Mouse (Mus musculus) WW6 (cell line): Measurements from ENCODE around the gene Ahsg.
A peak's percentile ranks its signal among the peaks of the same experiment; 100 is the strongest.

Source experiments
- DNase-seq: peaks from one replicate; pipeline ENCODE4 v3.0.0-alpha.2; 2013; ENCODE audit warnings: low read depth, low spot score

Gene Ahsg

GRCm38 (mm10) chr16:22886726-22887125 lies 4.4 kb upstream of the Ahsg start:
- DNase-seq, result no peak

DNA sequence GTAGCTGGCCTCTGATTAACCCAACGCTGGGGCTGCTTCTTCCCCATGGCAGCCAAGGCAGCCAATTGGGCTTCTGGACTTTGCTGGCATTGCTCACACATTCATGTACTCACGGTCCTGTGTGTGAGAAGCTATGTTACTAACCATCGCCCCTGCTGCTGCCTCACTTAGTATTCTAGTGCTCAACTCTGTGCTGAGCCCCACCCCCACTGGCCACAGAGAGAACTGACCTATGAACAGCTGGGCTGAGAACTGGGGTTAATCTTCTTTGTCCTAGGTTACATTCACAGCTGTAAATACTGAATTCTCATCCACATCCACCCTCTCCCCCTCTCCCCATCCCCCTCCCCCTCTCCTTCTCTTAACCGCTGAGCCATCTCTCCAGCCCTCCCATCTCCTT lies 2.2 kb upstream of the Ahsg start:
- DNase-seq, result no peak

GRCm38 (mm10) chr16:22889716-22890115 lies 1.4 kb upstream of the Ahsg start:
- DNase-seq, result no peak

GRCm38 (mm10) chr16:22891733-22892154 lies 667 bp downstream of the Ahsg start:
- DNase-seq, result no peak

- DNase-seq, result no peak
These were observed 3.0 kb downstream of the Ahsg start for GRCm38 (mm10) chr16:22894095-22894494.

DNA sequence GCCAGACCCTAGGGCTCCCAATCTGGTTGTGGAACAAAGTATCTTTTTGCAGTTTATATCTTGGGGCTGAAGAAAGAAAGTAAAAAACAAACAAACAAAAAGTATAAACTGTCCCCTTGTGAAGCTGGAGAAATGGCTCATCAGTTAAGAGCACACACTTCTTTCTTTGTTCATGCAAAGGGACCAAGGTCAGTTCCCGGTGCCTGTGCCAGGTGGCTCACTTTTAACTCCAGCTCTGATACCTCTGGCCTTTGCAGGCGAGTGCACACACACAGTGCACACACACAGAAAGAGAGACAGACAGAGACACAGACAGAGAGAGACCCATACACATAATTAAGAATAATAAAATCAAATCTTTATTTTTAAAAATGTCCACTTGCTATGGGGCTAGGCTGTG lies 5.5 kb downstream of the Ahsg start:
- DNase-seq, result no peak

DNA sequence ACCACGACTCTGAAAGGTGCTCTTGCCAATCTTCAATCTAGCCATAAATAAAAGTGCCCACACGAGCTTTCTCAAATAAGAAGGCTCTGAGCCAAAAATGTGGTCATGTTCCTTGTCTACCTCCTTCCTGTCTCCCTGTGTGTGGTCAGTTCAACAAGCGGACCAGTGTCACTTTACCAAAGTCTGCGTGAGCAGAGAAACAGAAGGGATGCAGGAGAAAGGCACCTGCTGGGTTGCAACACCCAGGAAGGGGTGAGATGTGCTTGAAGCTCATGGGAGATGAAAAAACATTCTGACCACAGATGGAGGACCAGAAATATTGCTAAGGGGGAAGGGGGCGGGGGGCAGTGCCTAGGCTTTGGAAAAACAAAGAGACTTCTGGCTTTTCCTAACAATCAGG lies 8.3 kb downstream of the Ahsg start:
- no peak for DNase-seq

DNA sequence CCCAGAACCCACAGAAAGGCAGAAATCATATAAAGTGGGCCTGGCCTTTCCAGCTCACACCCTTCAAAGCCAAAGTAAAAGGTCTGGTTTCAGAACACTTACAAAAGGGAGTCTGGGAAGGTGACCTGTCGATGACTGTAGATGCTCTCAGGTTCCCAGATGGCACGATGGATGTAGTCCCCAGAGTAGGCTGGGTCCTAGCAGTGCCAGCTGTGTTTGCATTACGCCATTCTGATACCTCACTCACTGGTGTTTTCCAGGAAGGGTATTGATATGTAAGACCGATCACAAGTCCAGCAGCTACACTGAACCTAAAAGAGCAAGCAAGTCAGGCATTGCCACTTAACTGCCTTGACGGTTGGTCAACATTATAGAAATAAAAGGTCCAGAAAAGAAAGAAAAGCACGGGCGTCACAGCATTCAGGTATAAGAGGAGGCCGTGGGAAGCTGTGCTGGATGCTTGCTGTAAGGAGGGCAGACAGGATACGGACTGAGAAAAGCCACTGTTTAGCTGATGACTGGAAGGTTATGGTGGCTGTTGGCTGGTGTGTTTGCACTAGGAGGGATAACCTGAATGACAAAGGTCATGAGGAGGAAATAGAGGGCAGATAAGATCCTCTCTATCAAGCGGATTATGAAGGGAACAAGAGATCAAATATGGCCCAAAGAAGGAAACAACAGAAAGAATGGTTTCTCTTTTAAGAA lies 8.9 kb downstream of the Ahsg start:
- no peak for DNase-seq

GRCm38 (mm10) chr16:22901326-22901725 lies 10.2 kb downstream of the Ahsg start:
- DNase-seq, result no peak

DNA sequence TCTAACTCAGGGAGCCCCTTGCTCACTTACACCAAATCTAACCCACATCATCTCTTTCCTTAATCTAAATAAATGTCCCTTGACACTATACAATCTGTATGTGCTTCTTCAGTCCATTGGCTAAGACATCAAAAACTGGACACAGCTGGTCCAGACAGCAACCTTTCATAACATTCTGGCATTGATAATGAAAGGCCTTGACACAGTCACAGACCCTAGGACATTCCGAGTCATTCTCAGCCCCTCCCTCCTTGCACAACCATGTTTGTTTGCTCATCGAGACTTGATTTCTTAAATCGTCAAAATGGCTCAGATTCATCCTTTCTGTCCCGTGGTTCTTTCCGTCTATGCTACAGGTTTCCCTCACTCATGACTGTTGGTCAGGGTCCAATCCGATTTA lies 18.2 kb downstream of the Ahsg start:
- no peak for DNase-seq

GRCm38 (mm10) chr16:22911986-22912385 lies 20.9 kb downstream of the Ahsg start:
- no peak for DNase-seq

GRCm38 (mm10) chr16:22912886-22913285 lies 21.8 kb downstream of the Ahsg start:
- no peak for DNase-seq

DNA sequence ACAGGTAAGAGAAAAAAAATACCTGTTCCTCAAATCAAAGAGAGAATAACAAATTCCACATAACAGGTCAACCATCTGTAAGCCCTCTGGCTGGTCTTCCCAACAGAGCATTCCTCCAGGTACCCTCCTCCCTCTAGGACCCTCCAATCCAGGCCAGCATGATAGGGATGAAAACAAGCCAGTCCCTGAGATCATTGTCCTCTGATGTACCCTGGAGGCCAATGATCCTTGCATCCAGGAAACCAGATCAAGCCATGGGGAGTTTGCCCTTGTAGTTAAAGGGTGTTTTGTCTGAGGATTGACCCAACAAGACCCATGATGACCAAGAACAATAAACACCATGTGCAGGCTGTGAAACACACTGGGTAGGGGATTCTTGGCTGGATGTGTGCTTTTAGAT lies 23.2 kb downstream of the Ahsg start:
- no peak for DNase-seq

GRCm38 (mm10) chr16:22918034-22918433 lies 27.0 kb downstream of the Ahsg start, which contains the start of gene Fetub:
Fetub (plus strand) TSS chr16:22918334.
- no peak for DNase-seq

DNA sequence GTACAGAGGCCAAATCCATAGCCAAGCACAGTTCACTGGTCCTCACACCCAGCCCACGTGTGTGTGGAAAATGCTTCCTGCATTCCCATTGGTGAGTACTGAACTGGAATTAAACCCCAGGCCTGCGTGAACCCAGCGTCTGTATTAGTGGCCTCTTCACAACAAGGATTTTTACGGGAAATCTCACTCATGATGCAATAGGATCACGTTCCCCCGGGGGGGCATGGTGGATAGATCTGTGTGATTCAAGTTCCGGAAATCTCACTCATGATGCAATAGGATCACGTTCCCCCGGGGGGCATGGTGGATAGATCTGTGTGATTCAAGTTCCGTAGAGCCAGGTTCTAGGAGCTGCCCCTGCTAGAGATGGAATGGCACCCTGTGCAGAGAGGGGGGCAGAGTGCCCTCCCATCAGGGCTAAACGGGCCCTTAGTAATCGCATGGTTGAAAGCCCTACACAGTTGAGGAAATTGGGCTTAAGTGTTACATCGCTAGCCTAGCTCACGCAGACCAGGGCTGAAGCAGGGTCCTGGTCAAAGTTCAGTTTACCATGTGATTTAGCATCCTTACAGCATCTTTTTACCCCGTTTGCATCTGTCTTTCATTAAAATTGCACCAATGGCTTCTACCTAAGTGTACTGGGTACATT lies 27.7 kb downstream of the Ahsg start:
- DNase-seq, result no peak

DNA sequence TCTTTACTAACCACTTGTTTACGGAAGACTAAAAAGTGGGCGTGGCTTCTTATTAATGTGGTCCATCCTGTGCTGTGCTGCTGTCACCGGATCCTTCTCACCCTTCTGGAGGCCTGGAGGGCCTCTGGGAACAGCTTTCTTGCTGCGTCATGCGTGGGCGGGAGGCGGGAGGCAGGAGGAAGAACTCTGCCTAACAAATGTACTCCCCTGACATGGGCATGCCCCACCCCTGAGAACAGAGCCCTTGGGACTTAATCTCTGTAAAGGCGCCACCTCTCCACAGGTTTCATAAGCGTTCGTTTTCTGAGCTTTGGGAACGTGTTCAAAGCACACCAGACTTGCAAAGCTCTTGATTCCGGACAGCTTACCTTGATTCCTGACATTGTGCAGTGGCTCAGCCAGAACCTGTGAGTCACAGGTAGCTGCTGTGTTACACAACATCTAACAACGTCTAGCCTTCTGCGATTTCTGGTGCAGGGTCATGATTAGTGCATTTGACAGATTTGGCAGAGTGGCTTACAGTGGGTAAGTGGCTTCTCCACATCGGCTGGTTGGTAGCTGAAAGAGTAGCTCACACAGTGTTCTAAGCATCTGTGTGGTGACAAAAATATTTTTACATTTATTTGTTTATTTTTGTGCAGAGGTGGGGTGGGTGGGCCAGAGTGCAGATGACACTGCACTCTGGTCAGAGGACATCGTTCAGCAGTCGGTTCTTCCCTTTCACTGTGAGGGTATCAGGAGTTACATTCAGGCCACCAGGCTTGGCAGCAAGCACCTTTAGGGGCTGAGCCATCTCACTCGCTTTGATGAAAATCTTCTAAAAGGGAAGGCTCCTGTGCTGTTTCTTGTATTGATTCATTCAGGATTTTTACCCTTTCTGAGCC lies 29.1 kb downstream of the Ahsg start:
- DNase-seq, result peak; percentile 49

- DNase-seq, result no peak
These were observed 30.7 kb downstream of the Ahsg start for GRCm38 (mm10) chr16:22921761-22922160.

GRCm38 (mm10) chr16:22922433-22922832 lies 31.4 kb downstream of the Ahsg start:
- no peak for DNase-seq

DNA sequence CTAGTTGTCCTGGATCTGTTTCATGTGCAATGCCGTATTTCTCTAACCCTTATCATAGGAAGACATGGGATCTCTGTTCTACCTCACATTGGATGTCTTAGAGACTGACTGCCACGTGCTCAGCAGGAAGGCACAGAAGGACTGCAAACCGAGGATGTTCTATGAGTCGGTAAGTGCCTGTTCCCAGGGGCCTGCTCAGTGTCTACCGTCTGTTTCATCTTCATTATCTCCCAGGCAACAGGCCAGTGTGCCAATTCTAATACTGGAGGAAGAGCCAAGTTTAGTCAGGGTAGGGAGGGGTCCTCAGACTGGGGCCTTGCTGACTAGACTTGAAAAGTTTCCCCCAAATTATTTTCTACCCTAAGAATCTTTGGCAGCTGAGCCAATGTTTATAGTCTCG lies 38.5 kb downstream of the Ahsg start:
- DNase-seq, result no peak

DNA sequence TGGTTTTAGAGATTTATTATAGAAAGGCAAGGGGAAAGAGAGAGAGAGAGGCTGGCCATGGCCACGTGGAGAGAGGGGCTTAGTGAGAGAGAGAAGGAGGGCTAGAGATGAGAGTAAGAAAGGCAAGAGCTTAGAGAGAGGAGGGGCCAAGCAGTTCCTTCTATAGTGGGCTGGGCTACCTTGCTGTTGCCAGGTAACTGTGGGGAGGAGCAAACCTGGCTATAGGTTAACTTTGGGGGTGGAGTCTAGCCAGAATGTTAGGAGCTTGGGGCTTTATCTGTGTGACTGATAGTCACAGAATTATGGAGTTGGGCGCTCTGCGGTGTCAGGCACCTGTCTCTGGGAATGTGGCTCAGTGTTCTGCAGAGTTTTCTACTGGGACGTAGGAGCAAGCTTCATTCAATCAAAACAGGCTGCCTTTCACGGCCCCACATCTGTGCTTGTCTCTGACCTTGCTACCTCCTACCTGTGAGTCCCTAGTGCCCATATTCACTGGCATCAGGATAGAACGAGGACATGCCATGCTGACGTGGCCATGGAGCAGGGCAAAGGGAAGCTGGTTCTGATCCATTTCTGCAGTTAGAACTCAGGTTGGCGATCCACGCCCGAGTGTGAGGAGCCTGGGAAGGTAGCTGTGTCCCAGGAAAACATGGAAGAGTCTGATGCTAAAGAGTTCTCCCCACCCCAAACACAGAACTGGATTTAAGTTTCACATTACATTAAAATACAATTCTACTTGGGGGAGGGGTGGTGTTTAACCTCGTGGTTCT lies 40.5 kb downstream of the Ahsg start:
- no peak for DNase-seq

DNA sequence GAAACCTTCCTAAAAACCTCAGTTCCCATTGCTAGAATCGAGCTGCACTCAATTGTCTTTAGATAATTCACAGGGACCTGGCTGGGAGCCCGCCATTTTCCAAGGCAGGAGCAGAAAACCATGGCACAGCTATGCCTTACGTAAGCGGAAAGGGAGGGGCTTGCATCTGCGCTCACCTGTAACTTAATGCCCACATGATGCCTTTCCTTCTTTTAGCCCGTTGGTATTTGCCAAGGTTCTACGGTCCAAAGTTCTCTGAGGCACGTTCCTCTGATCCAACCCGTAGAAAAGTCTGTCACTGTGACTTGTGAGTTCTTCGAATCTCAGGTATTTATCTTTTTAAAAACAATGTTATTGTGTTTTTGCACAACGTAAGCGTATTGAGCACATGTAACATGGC lies 46.6 kb downstream of the Ahsg start:
- no peak for DNase-seq

DNA sequence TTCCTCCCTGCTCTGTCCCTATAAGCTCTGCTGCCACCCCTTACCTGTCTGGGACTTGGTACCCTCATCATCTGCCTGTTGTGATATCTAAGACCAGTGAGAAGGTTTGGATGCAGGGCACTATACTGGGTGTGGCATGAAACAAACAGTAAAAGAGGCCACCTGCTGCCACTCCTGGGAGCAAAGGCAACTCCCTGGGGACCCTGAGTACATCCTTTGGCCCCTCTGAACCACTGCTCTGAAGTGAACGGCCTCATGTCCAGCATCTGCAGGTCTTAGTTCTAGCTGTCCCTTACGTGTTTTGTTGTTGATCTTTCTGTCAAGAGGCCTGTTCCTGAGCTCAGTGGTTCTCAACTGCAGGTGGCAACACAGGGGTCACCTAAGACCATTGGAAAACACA lies 47.5 kb downstream of the Ahsg start:
- no peak for DNase-seq
